Mouse (Mus musculus): ENCODE measurements around the gene Gm11037.
"Not testable (repeated sequence)": the region's sequence is repeated elsewhere in the genome, so short reads cannot be mapped to it uniquely, and the experiment has no call there.

GRCm38 (mm10) chr2:131105061-131105460 is 28.2 kb upstream of the Gm11037 start:
- not testable (repeated sequence) for TF ChIP-seq POLR2A (IDR thresholded peaks at IDR 0.05; ENCODE audit: insufficient read depth, low read length); CTCF (IDR thresholded peaks at IDR 0.05; ENCODE audit: low read depth, low read length); EP300 (IDR thresholded peaks at IDR 0.05; ENCODE audit: insufficient read depth, low read depth, low read length)
